Mouse (Mus musculus) MEL (cell line): ENCODE measurements around the gene Gap43. TPM values are rescaled to one million over a fixed set of nuclear protein-coding genes. Genes with fewer than 3 reads are reported as not detected.

ENCODE experiments used
- DNase-seq: peaks from one replicate; pipeline ENCODE4 v3.0.0; 2011; ENCODE audit warnings: low read depth, low spot score
- H3K27ac ChIP-seq: 2 replicates; pipeline ENCODE4 v1.5.1; 2012; ENCODE audit warnings: low read depth, mild to moderate bottlenecking, control low read depth, low read length, moderate library complexity; ENCODE audit not compliant: control insufficient read depth
- H3K27me3 ChIP-seq, 2 experiments: fragments of 150-350 bp in 1 of 2; sonication (generic) in 1 of 2; 2 replicates each; pipeline ENCODE4 v1.6.1; 2012; ENCODE audit warnings: low read length in 2 of 2, mild to moderate bottlenecking in 2 of 2, improper control_type of control experiment in 1 of 2, moderate library complexity in 1 of 2; ENCODE audit not compliant: insufficient read depth in 2 of 2, control insufficient read depth in 1 of 2
- H3K36me3 ChIP-seq, 2 experiments: 2 replicates each; pipeline ENCODE4 v1.6.1; 2012 to 2014; ENCODE audit warnings: low read length in 2 of 2, improper control_type of control experiment in 1 of 2, inconsistent platforms in 1 of 2, mild to moderate bottlenecking in 1 of 2; ENCODE audit not compliant: insufficient read depth in 2 of 2, control insufficient read depth in 1 of 2
- H3K4me1 ChIP-seq, 2 experiments: fragments of 150-350 bp in 1 of 2; sonication (generic) in 1 of 2; 2 replicates each; pipeline ENCODE4 v1.6.1; 2012; ENCODE audit warnings: low read length in 2 of 2, improper control_type of control experiment in 1 of 2, mild to moderate bottlenecking in 1 of 2; ENCODE audit not compliant: insufficient read depth in 2 of 2, control insufficient read depth in 1 of 2
- H3K4me3 ChIP-seq, 2 experiments: fragments of 150-350 bp in 1 of 2; sonication (generic) in 1 of 2; 2 replicates each; pipeline ENCODE4 v1.5.1; 2012; ENCODE audit warnings: low read depth in 2 of 2, low read length in 2 of 2, mild to moderate bottlenecking in 2 of 2, moderate library complexity in 2 of 2, control low read depth in 1 of 2, improper control_type of control experiment in 1 of 2; ENCODE audit not compliant: control insufficient read depth in 1 of 2, insufficient read depth in 1 of 2
- H3K79me2 ChIP-seq: 2 replicates; pipeline ENCODE4 v1.6.1; 2012; ENCODE audit warnings: mild to moderate bottlenecking, low read length, moderate library complexity; ENCODE audit not compliant: control insufficient read depth, poor library complexity, insufficient read depth
- H3K9ac ChIP-seq: 2 replicates; pipeline ENCODE4 v1.6.1; 2012; ENCODE audit warnings: low read depth, mild to moderate bottlenecking, control low read depth, low read length, moderate library complexity; ENCODE audit not compliant: control insufficient read depth, poor library complexity, severe bottlenecking
- H3K9me3 ChIP-seq: fragments of 150-350 bp; sonication (generic); replicated peaks from 2 replicates; pipeline ENCODE4 v1.6.1; 2012; ENCODE audit warnings: mild to moderate bottlenecking, low read length, improper control_type of control experiment, moderate library complexity; ENCODE audit not compliant: insufficient read depth
- BHLHE40 ChIP-seq: IDR thresholded peaks from 2 replicates; pipeline ENCODE4 v1.6.1; 2012; ENCODE audit warnings: low read depth, mild to moderate bottlenecking, inconsistent platforms, low read length, improper control_type of control experiment, borderline replicate concordance
- CHD1 ChIP-seq: IDR thresholded peaks from 2 replicates; pipeline ENCODE4 v1.6.1; 2012; ENCODE audit warnings: low read depth, mild to moderate bottlenecking, inconsistent platforms, low read length, improper control_type of control experiment
- CTCF ChIP-seq, 3 experiments: IDR thresholded peaks in 2 of 3; conservative IDR thresholded peaks in 1 of 3; 2 replicates each; pipeline ENCODE4 v1.5.1; 2011 to 2012; ENCODE audit warnings: low read length in 3 of 3, low read depth in 2 of 3, mild to moderate bottlenecking in 2 of 3, improper control_type of control experiment in 1 of 3, inconsistent platforms in 1 of 3, mixed read lengths in 1 of 3, moderate library complexity in 1 of 3; ENCODE audit not compliant: control insufficient read depth in 1 of 3, insufficient read depth in 1 of 3, poor library complexity in 1 of 3, severe bottlenecking in 1 of 3
- E2F4 ChIP-seq: IDR thresholded peaks from 2 replicates; pipeline ENCODE4 v1.6.1; 2011; ENCODE audit warnings: low read depth, low read length, improper control_type of control experiment, borderline replicate concordance
- EP300 ChIP-seq, 2 experiments: IDR thresholded peaks; 2 replicates each; pipeline ENCODE4 v1.6.1; 2011; ENCODE audit warnings: improper control_type of control experiment in 2 of 2, low read length in 2 of 2, low read depth in 1 of 2, mild to moderate bottlenecking in 1 of 2
- HCFC1 ChIP-seq: IDR thresholded peaks from 2 replicates; pipeline ENCODE4 v1.6.1; 2012; ENCODE audit warnings: low read depth, mild to moderate bottlenecking, inconsistent platforms, low read length, improper control_type of control experiment, moderate library complexity
- JUND ChIP-seq: IDR thresholded peaks from 2 replicates; pipeline ENCODE4 v1.6.1; 2011; ENCODE audit warnings: low read depth, mild to moderate bottlenecking, improper control_type of control experiment, low read length
- KAT2A ChIP-seq: conservative IDR thresholded peaks from 2 replicates; pipeline ENCODE4 v1.6.1; 2012; ENCODE audit warnings: low read depth, low read length, improper control_type of control experiment, inconsistent platforms
- MAX ChIP-seq: IDR thresholded peaks from 2 replicates; pipeline ENCODE4 v1.6.1; 2011; ENCODE audit warnings: low read length, improper control_type of control experiment
- MEF2A ChIP-seq: IDR thresholded peaks from 2 replicates; pipeline ENCODE4 v1.6.1; 2014; ENCODE audit warnings: low read depth, mild to moderate bottlenecking, inconsistent platforms, low read length, improper control_type of control experiment; ENCODE audit not compliant: poor library complexity, insufficient replicate concordance, severe bottlenecking; ENCODE audit errors: extremely low read depth
- MYC ChIP-seq: IDR thresholded peaks from 2 replicates; pipeline ENCODE4 v1.6.1; 2011; ENCODE audit warnings: low read depth, mild to moderate bottlenecking, low read length, improper control_type of control experiment, moderate library complexity
- NELFE ChIP-seq: IDR thresholded peaks from 2 replicates; pipeline ENCODE4 v1.6.1; 2011; ENCODE audit warnings: low read depth, low read length, improper control_type of control experiment
- NRF1 ChIP-seq: IDR thresholded peaks from 2 replicates; pipeline ENCODE4 v1.6.1; 2014; ENCODE audit warnings: low read depth, mild to moderate bottlenecking, inconsistent platforms, low read length, improper control_type of control experiment, moderate library complexity; ENCODE audit not compliant: poor library complexity, insufficient read depth, severe bottlenecking
- RAD21 ChIP-seq: IDR thresholded peaks from 2 replicates; pipeline ENCODE4 v1.6.1; 2011; ENCODE audit warnings: mild to moderate bottlenecking, low read depth, low read length, improper control_type of control experiment
- RCOR1 ChIP-seq: IDR thresholded peaks from 2 replicates; pipeline ENCODE4 v1.6.1; 2012; ENCODE audit warnings: low read depth, mild to moderate bottlenecking, inconsistent platforms, low read length, improper control_type of control experiment
- TBP ChIP-seq: IDR thresholded peaks from 2 replicates; pipeline ENCODE4 v1.8.0; 2011; ENCODE audit warnings: low read depth, low read length, improper control_type of control experiment
- TCF12 ChIP-seq: IDR thresholded peaks from 2 replicates; pipeline ENCODE4 v1.6.1; 2014; ENCODE audit warnings: low read depth, mild to moderate bottlenecking, inconsistent platforms, low read length, improper control_type of control experiment, moderate library complexity
- ZC3H11A ChIP-seq: IDR thresholded peaks from 2 replicates; pipeline ENCODE4 v1.6.1; 2012; ENCODE audit warnings: low read depth, mild to moderate bottlenecking, inconsistent platforms, low read length, improper control_type of control experiment
- polyA plus RNA-seq, 2 experiments: library from polyadenylated mRNA; stranded (reverse) in 1 of 2; unstranded in 1 of 2; fragments of >175 nt in 1 of 2; fragments of >200 nt in 1 of 2; gene quantifications; 2 replicates each; pipeline versions ENCODE4 v1.2.1 to v1.2.4; 2012; ENCODE audit warnings: low replicate concordance in 2 of 2, low read depth in 1 of 2; ENCODE audit not compliant: insufficient read length in 2 of 2, insufficient read depth in 1 of 2, missing spikeins in 1 of 2
- total RNA-seq: library from RNA; depleted of rRNA; stranded (reverse); fragments of 300-350 nt; gene quantifications from 2 replicates; pipeline ENCODE4 v1.2.3, GENCODE M21; 2012

Gap43 gene
- total and polyA plus RNA-seq, 3 experiments, result not detected

- H3K79me2 ChIP-seq, result no peaks in the 10 kb centered on the region
- TF ChIP-seq BHLHE40 (no peak), TBP (no peak), RAD21 (no peak), ZC3H11A (no peak), EP300 (IDR thresholded peaks at IDR 0.05; ENCODE audit: low read depth in 1 of 2, low read length in 2 of 2) (no peak), CHD1 (no peak)
- H3K4me3 ChIP-seq, result no peak overlapping the region
- H3K36me3 ChIP-seq, result no peaks in the 10 kb centered on the region
- H3K27ac ChIP-seq, result no peak overlapping the region
- DNase-seq, result no peak
- H3K9me3 ChIP-seq, result no peaks in the 10 kb centered on the region
- no peaks in the 10 kb centered on the region for H3K4me1 ChIP-seq
- H3K27me3 ChIP-seq, result no peaks in the 10 kb centered on the region
- no peak overlapping the region for H3K9ac ChIP-seq
Measured at GRCm38 (mm10) chr16:42338987-42339386, 1.5 kb downstream of the Gap43 start.

DNA sequence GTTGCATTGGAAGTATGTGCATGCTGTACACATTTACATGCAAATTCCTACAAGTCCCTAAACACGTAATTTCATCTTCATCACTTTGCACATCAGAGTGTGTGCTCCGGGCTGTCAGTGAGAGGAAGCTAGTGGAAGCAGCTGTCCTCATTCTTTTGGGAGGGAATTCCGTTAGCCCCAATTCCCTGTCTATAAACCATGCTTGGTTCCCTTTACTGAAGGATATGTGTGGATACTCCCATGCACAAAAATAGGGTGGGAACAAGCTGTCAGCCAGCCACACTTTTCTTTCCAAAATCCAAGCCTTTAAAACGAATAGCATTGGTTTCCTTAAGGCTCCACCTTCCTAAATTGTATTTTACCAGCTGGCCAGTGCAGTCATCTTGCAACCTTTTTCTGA is 2.1 kb downstream of the Gap43 start:
- Histone ChIP-seq H3K9ac (no peak overlapping the region), H3K27ac (no peak overlapping the region), H3K79me2 (no peaks in the 10 kb centered on the region), H3K4me1 (no peaks in the 10 kb centered on the region), H3K9me3 (no peaks in the 10 kb centered on the region), H3K27me3 (no peaks in the 10 kb centered on the region), H3K36me3 (no peaks in the 10 kb centered on the region), H3K4me3 (no peak overlapping the region)
- no peak for DNase-seq
- TF ChIP-seq KAT2A (no peak), RCOR1 (no peak), MEF2A (no peak), NRF1 (no peak), MAX (no peak), TCF12 (no peak), E2F4 (no peak), CTCF (IDR thresholded peaks at IDR 0.05 in 2 of 3, conservative IDR thresholded peaks at IDR 0.05 in 1 of 3; ENCODE audit: control insufficient read depth in 1 of 3, insufficient read depth in 1 of 3, low read depth in 2 of 3, low read length in 3 of 3, poor library complexity in 1 of 3, severe bottlenecking in 1 of 3) (no peak), NELFE (no peak), JUND (no peak), HCFC1 (no peak), MYC (no peak)
